Mouse (Mus musculus) layer of hippocampus, adult 2 months (tissue): ENCODE data around the gene Gm49776. TPM values are rescaled to one million over a fixed set of nuclear protein-coding genes. Genes with fewer than 3 reads are reported as not detected.
A peak's percentile ranks its signal among the peaks of the same experiment; 100 is the strongest.

ENCODE experiments used
- DNase-seq, 2 experiments: peaks; one replicate each; pipeline ENCODE4 v3.0.0; 2022; ENCODE audit warnings: low spot score in 2 of 2
- H3K27ac ChIP-seq: fragments of 200-600 bp; 2 replicates; pipeline ENCODE4 v1.8.1; 2022
- H3K4me3 ChIP-seq: fragments of 200-600 bp; 2 replicates; pipeline ENCODE4 v1.8.1; 2022; ENCODE audit warnings: mild to moderate bottlenecking
- CTCF ChIP-seq: fragments of 200-600 bp; conservative IDR thresholded peaks from 2 replicates; pipeline ENCODE4 v1.8.1; 2022; ENCODE audit warnings: antibody characterized with exemption, mild to moderate bottlenecking, moderate library complexity
- total RNA-seq, 2 experiments: library from RNA; stranded (reverse); gene quantifications; 2 replicates each; pipeline ENCODE4 v1.2.3; 2021

The Gm49776 gene
- total RNA-seq, 2 experiments from 2014 or later: not detected

DNA sequence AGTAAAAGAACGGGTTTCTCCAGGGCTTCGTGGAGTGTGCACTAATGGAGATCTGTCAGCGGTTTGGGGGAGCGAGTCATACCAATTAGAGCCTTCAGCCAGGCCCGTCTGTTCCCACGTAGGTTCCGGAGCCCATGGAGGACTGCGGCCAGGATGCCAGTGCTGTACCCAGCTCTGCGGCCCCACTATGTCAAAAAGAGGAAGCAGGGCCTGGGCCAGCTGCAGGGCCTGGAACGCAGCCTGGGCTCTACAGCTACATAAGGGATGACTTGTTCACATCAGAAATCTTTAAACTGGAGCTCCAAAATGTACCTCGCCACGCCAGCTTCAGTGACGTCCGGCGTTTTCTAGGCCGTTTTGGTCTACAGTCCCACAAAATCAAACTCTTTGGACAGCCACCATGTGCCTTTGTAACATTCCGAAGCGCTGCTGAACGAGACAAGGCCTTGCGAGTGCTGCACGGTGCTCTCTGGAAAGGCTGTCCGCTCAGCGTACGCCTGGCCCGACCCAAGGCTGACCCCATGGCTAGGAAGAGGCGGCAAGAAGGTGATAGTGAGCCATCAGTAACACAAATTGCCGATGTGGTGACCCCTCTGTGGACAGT lies 8.7 kb downstream of the Gm49776 start:
- no peak for TF ChIP-seq CTCF
- Histone ChIP-seq H3K4me3 (peak overlapping the region; percentile 69), H3K27ac (peak overlapping the region; percentile 96)
- no peak for DNase-seq

DNA sequence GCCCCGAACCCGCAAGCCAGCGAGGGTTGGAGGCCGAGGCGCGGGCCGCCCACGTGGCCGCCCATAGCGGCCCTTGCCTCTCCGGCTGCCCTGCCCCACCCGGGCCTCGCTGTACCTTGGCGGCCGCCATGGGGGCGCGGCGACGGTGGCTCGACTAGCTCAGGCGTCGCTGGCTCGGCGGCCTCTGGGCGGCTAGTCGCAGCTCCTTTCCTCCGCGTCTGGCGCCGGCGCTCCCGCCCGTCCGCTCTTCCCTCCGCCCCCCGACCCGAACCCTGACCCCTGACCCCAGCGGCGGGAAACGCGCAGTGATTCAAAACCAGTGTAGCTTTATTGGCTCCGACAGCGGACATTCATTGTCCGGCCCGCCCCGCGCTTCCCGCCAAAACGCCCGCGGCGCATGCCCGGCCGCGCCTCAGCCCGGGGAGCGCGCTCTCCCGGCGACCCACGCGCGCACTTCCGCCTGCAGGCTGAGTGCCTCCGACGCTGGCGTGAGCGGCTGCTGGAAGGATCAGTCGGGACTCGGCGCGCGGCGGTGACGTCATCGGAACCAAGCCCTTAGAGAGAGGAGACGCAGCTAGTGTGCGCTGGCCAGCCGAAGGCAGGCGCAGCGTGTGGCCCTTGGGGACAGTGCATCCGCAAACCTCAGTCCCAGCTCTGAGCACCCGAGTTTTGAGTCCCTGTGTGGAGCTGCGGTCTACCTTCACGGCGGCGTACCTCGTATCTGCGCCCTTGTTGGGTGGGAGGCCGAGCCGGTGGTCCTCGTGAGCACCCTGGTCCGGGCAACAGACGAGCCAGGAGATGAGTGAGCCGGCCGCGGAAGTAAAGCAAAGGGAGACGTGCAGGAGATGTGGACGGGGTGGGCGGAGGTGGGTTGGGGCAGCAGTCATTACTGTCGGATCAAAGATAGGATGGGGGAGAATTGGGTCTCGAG lies 9.4 kb downstream of the Gm49776 start, which contains the start of the genes Trmt2a and Ranbp1:
TSS of gene Trmt2a (plus strand) at position 247 of the 931 bp plus-strand sequence.
TSS of gene Ranbp1 (minus strand) at position 300 of the 931 bp plus-strand sequence.
- DNase-seq: peak; percentile 97 to 98
- peak within 1 kb of the TSS; percentile 69 for H3K4me3 ChIP-seq
- 0 out of 2 replicates have a peak, but pooled peaks have one; percentile 22 for TF ChIP-seq CTCF
- H3K27ac ChIP-seq: peak within 1 kb of the TSS; percentile 96

DNA sequence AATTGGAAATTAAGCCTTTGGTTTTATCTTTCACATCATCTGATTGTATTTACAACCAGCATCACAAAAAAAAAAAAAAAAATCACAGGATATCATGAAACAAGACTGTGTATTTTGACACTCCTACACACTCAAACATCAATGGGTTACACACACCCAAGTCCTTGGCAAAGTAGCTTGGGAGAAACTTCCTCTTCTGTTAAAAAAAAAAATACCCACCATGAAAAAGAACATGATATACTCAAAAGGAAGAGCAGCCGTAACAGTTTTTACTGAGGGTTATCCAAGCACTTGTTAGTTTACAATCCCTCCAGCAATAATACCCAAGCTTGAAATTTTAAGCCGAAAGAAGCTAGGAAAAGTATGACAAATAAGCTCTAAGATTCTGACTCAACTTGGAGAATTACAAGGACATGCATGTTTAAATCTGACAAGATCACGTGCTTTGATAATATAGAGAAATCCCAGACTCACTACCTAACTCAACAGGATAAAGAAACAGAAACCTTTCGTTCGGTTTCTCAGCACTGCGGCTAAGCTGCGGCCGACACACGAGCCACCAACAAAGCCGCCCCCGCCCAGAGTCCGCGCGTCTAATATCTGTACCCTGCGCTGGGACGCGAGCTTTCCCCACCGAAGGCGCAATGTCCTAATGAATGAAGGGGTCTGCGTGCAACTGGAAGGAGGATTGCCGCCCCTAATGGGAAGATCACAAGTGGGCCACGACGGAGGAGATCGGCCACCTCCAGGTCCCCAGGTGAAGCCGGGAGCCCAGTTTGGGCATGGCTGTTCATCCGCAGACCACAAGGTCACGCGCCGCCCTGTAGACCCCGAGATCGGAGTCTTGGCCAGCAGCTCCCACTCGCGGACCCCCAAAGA lies 10.4 kb downstream of the Gm49776 start:
- peak overlapping the region; percentile 96 for H3K27ac ChIP-seq
- no peak for TF ChIP-seq CTCF
- H3K4me3 ChIP-seq: peak overlapping the region; percentile 69
- no peak for DNase-seq

DNA sequence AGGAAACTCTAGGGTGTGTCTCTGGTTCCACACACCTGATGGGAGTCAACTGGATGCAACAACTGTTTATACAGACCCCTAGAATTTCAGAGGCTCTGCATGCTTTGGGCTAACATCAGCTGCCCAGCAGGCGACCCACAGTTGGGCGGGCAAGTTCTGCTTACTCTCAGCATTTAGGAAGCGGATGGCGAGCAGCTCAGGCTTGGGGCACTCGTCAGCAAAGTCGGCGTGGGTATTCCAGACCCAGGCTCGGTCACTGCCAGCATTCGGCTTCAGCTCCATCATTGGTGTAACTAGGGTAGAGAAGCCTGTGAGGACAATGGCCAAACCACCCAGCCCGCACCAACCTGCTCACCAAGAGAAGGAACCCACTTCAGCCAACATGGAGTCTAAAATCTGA lies 16.5 kb downstream of the Gm49776 start:
- DNase-seq: no peak
- no peak for TF ChIP-seq CTCF
- Histone ChIP-seq H3K27ac (no peak overlapping the region), H3K4me3 (no peak overlapping the region)

DNA sequence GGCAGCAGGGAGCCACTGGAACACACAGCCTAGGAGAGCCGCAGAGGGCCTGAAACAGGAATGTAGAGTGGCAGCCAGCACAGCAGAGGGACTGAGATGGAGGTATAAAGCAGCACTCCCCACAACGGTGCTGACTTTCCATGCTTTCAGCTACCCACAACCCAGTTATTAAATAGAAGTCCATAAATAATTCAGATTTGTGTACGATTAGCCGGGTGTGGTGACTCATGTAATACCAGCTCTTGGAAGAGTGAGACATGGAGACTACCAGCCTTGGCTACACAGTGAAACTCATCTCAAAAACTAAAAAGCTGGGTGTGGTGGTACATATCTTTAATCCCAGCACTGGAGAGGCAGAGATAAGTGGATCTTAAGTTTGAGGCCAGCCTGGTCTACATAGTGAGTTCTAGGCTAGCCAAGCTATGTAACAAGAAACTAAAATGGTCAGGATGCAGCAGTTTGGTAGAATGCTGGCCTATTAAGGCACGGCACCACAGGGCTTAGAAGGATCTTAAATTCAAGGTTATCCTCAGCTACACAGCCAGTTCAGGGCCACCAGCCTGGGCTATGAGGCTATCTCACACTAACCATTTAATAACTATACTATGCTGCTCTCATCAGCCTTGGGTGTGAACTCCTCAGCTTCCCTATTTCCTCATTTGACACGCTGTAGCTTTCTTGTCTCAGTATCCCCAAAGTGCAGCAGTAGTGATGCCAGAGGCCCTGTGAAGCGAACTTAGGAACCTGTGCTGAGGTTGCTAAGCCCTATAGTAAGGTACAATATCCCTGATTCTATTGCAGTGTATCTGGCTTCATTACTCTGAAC lies 21.2 kb downstream of the Gm49776 start:
- TF ChIP-seq CTCF: no peak
- no peak for DNase-seq
- Histone ChIP-seq H3K4me3 (no peak overlapping the region), H3K27ac (peak overlapping the region; percentile 98)

- H3K27ac ChIP-seq: peak overlapping the region; percentile 98
- peak in 1 of 2 experiments; percentile 65 for DNase-seq
- no peak for TF ChIP-seq CTCF
- peak overlapping the region; percentile 89 for H3K4me3 ChIP-seq
Measured at GRCm38 (mm10) chr16:18235389-18236065, 22.6 kb downstream of the Gm49776 start.

- DNase-seq: peak; percentile 77 to 80
- TF ChIP-seq CTCF: peak; percentile 13; the same call in 1 of the 2 replicates
- H3K4me3 ChIP-seq: peak within 1 kb of the TSS; percentile 89
- H3K27ac ChIP-seq: peak within 1 kb of the TSS; percentile 98
Measured at GRCm38 (mm10) chr16:18234671-18235388, 23.3 kb downstream of the Gm49776 start, which contains the start of gene Zdhhc8. TSS of gene Zdhhc8 (minus strand) at chr16:18235136.

- DNase-seq: no peak
- TF ChIP-seq CTCF: no peak
- H3K4me3 ChIP-seq: peak overlapping the region; percentile 89
- peak overlapping the region; percentile 98 for H3K27ac ChIP-seq
Measured at GRCm38 (mm10) chr16:18233919-18234670, 24.0 kb downstream of the Gm49776 start.

DNA sequence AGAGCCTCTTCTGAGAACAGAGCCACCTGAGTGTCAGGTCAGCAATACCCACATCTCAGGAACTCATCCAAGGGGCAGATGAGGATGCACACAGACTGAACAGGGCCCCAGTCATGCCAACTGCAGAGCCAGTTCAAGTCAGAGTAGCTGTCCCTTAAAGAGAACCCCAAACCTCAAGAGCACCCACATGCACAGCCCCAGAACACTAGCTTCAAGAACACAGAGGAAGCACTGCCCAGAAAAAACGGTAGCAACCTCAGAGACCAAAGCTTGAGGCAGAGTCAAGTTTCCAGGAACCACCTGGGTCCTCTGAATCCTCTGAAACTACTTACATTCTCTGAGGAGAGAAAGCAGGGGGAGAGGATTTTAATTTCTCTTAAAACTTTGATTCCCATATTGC lies 24.7 kb downstream of the Gm49776 start:
- H3K4me3 ChIP-seq: peak overlapping the region; percentile 89
- no peak for DNase-seq
- no peak for TF ChIP-seq CTCF

GRCm38 (mm10) chr16:18231451-18231850 lies 26.7 kb downstream of the Gm49776 start:
- TF ChIP-seq CTCF: no peak
- DNase-seq: no peak
- Histone ChIP-seq H3K4me3 (no peak overlapping the region), H3K27ac (peak overlapping the region; percentile 91)

More for the DNA sequence above, 24.7 kb downstream of the Gm49776 start:
- H3K27ac ChIP-seq: peak overlapping the region; percentile 98
